Mouse (Mus musculus) C2C12 (cell line): ENCODE measurements around the gene Slc25a51. TPM values are rescaled to one million over a fixed set of nuclear protein-coding genes. Genes with fewer than 3 reads are reported as not detected.

Source experiments
- H3K27me3 ChIP-seq: one replicate; pipeline ENCODE4 v1.6.1; 2011; ENCODE audit not compliant: control insufficient read depth, insufficient read depth, insufficient read length
- H3K36me3 ChIP-seq: one replicate; pipeline ENCODE4 v1.6.1; 2011; ENCODE audit not compliant: control insufficient read depth, insufficient read depth
- H3K4me3 ChIP-seq: one replicate; pipeline ENCODE4 v1.5.1; 2011; ENCODE audit warnings: mild to moderate bottlenecking, control low read depth; ENCODE audit not compliant: poor library complexity, insufficient read depth, severe bottlenecking
- H3K79me2 ChIP-seq: one replicate; pipeline ENCODE4 v1.6.1; 2011; ENCODE audit not compliant: control insufficient read depth, insufficient read depth
- H3K79me3 ChIP-seq: one replicate; pipeline ENCODE4 v1.6.1; 2011; ENCODE audit warnings: low read depth, control low read depth
- H3ac ChIP-seq: one replicate; pipeline ENCODE3; 2011; ENCODE audit warnings: low read depth; ENCODE audit not compliant: control insufficient read depth, insufficient read length
- CEBPB ChIP-seq: IDR thresholded peaks from one replicate; pipeline ENCODE4 v1.6.1; 2011; ENCODE audit warnings: low read depth, mild to moderate bottlenecking, control low read depth, moderate library complexity
- CTCF ChIP-seq: IDR thresholded peaks from one replicate; pipeline ENCODE4 v1.5.1; 2011; ENCODE audit not compliant: control insufficient read depth, insufficient read depth, insufficient read length
- FOSL1 ChIP-seq: IDR thresholded peaks from one replicate; pipeline ENCODE4 v1.8.0; 2011; ENCODE audit warnings: mild to moderate bottlenecking, low read length; ENCODE audit not compliant: poor library complexity, insufficient read depth, severe bottlenecking
- MAX ChIP-seq: IDR thresholded peaks from one replicate; pipeline ENCODE4 v1.6.1; 2011; ENCODE audit warnings: mild to moderate bottlenecking, control low read depth
- MYOD1 ChIP-seq: IDR thresholded peaks from one replicate; pipeline ENCODE4 v1.6.1; 2011; ENCODE audit warnings: low read depth; ENCODE audit not compliant: control insufficient read depth, insufficient read length
- MYOG ChIP-seq: IDR thresholded peaks from one replicate; pipeline ENCODE4 v1.6.1; 2011; ENCODE audit not compliant: control insufficient read depth, insufficient read length; ENCODE audit errors: extremely low read depth
- USF1 ChIP-seq: IDR thresholded peaks from one replicate; pipeline ENCODE4 v1.6.1; 2011; ENCODE audit warnings: low read depth, mild to moderate bottlenecking, control low read depth, moderate library complexity
- polyA plus RNA-seq: library from polyadenylated mRNA; unstranded; fragments of >200 nt; fragmentation: generic; extraction: Trizol; gene quantifications from one replicate; pipeline ENCODE4 v1.2.1, GENCODE M21; 2012; ENCODE audit warnings: missing spikeins

Gene Slc25a51
- polyA plus RNA-seq, 1 experiment: 42.4 TPM

GRCm38 (mm10) chr4:45423406-45423805 is 14.8 kb upstream of the Slc25a51 start:
- Histone ChIP-seq H3K79me3 (no peaks in the 10 kb centered on the region), H3ac (no peak overlapping the region), H3K4me3 (no peak overlapping the region), H3K79me2 (no peaks in the 10 kb centered on the region), H3K27me3 (no peaks in the 10 kb centered on the region), H3K36me3 (peaks cover 9% of the 10 kb centered on the region)
- TF ChIP-seq MYOG (no peak), USF1 (no peak), CEBPB (no peak)

DNA sequence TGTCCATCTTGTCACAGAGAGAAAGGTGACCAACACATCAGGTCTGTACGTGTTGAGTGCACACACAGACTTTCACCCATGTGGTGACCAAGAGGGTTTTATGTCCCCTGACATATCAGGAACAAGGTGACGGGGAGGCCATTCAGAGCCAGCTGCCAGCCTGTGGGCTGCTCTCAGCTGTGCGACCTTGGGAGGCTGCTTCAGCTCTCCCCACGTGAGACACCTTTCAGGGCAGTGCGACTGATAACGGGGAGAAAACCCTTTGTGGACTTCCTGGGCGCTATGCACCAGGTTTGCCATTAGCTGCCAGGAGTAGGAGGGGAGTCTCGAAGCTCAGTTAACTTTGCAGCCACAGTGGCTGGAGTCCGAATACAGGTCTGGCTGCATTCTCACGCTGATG is 14.1 kb upstream of the Slc25a51 start:
- Histone ChIP-seq H3K36me3 (peaks cover 9% of the 10 kb centered on the region), H3K79me2 (no peaks in the 10 kb centered on the region), H3K4me3 (no peak overlapping the region), H3K79me3 (no peaks in the 10 kb centered on the region), H3ac (no peak overlapping the region), H3K27me3 (no peaks in the 10 kb centered on the region)
- TF ChIP-seq MAX: no peak
- no peak for TF ChIP-seq MYOG
- TF ChIP-seq MYOD1: no peak
- TF ChIP-seq CTCF: no peak
- TF ChIP-seq CEBPB: no peak
- TF ChIP-seq USF1: no peak
- TF ChIP-seq FOSL1: no peak

DNA sequence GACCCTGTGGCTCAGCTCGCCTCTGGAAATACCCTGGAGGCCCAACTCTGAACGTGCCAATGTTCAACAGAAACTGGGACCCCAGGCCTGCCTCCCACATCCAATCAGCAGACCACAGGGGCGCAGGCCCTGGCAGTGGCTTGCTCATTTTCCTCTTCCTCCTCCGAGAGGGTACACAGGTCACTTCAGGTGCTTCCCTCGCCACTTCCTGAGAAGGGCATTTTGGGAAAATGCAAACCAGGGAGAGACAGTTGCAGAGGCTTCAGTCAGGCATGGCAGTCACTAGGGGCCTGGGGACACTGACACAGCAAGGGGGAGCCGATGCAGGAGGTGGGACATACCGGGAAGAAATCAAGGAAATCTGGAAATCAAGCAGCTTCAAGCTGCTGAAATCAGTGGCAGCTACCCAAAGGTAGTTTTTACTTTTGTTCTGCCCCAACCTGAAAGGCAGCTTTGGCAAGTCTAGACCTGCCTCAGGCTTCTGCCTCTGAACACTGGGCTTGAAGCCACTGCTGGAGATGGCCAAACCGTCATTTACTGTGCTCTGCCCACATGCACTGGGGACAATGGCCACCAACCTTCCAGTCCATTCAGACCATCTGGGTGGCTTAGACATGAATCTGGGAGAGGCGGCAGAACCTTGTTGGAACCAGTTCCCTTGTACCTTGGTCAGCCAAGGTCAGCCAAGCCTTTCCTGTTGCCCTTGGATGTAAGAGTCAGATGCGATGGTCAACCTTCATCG is 13.1 kb upstream of the Slc25a51 start:
- no peaks in the 10 kb centered on the region for H3K79me3 ChIP-seq
- H3K27me3 ChIP-seq: no peaks in the 10 kb centered on the region
- TF ChIP-seq USF1: no peak
- no peak for TF ChIP-seq FOSL1
- TF ChIP-seq MYOG: no peak
- TF ChIP-seq CTCF: no peak
- TF ChIP-seq MYOD1: no peak
- TF ChIP-seq MAX: no peak
- TF ChIP-seq CEBPB: no peak
- H3K4me3 ChIP-seq: no peak overlapping the region
- H3ac ChIP-seq: no peak overlapping the region
- H3K36me3 ChIP-seq: peaks cover 9% of the 10 kb centered on the region
- no peaks in the 10 kb centered on the region for H3K79me2 ChIP-seq

- Histone ChIP-seq H3K4me3 (no peak overlapping the region), H3K79me3 (no peaks in the 10 kb centered on the region), H3K79me2 (no peaks in the 10 kb centered on the region), H3K27me3 (no peaks in the 10 kb centered on the region), H3K36me3 (peaks cover 9% of the 10 kb centered on the region), H3ac (no peak overlapping the region)
- TF ChIP-seq CEBPB (no peak), MYOD1 (no peak), CTCF (no peak), FOSL1 (no peak), USF1 (no peak), MAX (no peak), MYOG (no peak)
Observed at GRCm38 (mm10) chr4:45420733-45421132, 12.2 kb upstream of the Slc25a51 start.

DNA sequence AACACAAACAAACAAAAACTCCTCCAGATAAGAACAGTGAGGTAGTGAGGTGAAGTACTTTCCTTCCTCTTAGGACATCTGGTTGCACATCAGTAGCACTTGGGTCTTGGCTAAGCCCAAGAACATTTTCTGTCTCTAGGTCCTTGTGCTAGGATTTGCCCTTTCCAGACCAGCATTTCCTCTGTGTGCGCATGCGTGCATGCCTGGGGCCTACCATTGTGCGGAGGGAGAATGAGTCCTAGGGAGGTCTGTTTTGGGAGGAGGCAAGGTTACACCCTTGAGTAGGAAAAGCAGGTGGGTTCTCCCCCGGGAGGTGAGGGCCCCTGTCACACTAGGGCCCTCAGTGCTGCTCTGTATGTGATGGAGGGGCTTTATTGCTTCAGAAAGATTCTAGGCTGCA is 10.5 kb upstream of the Slc25a51 start:
- Histone ChIP-seq H3ac (no peak overlapping the region), H3K79me3 (no peaks in the 10 kb centered on the region), H3K27me3 (no peaks in the 10 kb centered on the region), H3K79me2 (no peaks in the 10 kb centered on the region), H3K4me3 (no peak overlapping the region), H3K36me3 (peaks cover 9% of the 10 kb centered on the region)
- no peak for TF ChIP-seq MYOD1
- TF ChIP-seq USF1: no peak
- no peak for TF ChIP-seq FOSL1
- no peak for TF ChIP-seq MYOG
- TF ChIP-seq CEBPB: no peak
- no peak for TF ChIP-seq MAX
- TF ChIP-seq CTCF: no peak

DNA sequence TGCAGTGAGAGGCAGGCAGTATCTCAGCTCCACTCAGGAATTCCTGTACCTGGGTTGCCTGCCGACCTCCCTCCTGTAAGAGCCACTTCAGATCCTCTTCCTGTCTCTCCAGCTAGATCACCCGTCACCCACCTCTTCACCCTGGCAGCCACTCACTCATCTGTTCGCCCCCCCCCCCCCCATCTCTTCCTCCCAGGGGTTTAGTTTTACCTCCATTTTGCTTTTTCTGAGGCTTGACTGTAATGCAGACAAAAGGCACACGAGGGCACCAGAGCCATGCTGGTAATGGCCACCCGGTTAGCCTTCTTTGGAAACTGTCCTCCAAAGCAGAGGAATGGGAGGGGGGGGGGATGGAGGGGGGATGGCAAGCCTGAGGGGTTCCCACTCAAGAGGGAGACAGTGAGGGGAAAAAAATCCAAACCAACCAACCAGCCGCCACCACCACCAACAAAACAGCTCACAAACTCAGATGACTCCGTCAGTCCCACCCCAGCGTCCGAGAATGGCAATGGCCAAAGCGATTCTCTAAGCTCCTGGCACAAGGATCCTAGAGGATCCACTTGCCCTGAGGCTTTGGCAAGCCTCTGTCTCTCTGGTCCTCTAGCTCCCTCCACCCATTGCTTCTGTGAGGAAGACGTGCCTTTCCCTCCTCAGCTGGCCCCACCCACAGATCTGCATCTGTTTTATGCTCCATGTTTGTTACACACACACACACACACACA is 9.8 kb upstream of the Slc25a51 start:
- no peaks in the 10 kb centered on the region for H3K27me3 ChIP-seq

More for the DNA sequence above, 9.8 kb upstream of the Slc25a51 start:
- Histone ChIP-seq H3K79me2 (no peaks in the 10 kb centered on the region), H3K79me3 (no peaks in the 10 kb centered on the region), H3K36me3 (peaks cover 9% of the 10 kb centered on the region), H3K4me3 (no peak overlapping the region), H3ac (no peak overlapping the region)
- TF ChIP-seq FOSL1 (no peak), MAX (no peak), MYOG (no peak), USF1 (no peak), MYOD1 (no peak), CEBPB (no peak), CTCF (no peak)
